Mouse (Mus musculus): ENCODE results near the gene Phlpp1.

Gene Phlpp1

GRCm38 (mm10) chr1:106316641-106317304 lies 145.2 kb downstream of the Phlpp1 start:
- no peak for DNase-seq (ENCODE audit: low spot score in 2 of 2)

GRCm38 (mm10) chr1:106318341-106318740 lies 146.8 kb downstream of the Phlpp1 start:
- no peak for DNase-seq (ENCODE audit: low spot score in 2 of 2)

- no peak for DNase-seq (ENCODE audit: low spot score in 2 of 2)
These were observed 149.0 kb downstream of the Phlpp1 start for GRCm38 (mm10) chr1:106320583-106320982.

- no peak for DNase-seq (ENCODE audit: low spot score in 2 of 2)
These were observed 150.0 kb downstream of the Phlpp1 start for GRCm38 (mm10) chr1:106321432-106322126.

GRCm38 (mm10) chr1:106326691-106327090 lies 155.1 kb downstream of the Phlpp1 start:
- no peak for DNase-seq (ENCODE audit: low spot score in 2 of 2)

DNA sequence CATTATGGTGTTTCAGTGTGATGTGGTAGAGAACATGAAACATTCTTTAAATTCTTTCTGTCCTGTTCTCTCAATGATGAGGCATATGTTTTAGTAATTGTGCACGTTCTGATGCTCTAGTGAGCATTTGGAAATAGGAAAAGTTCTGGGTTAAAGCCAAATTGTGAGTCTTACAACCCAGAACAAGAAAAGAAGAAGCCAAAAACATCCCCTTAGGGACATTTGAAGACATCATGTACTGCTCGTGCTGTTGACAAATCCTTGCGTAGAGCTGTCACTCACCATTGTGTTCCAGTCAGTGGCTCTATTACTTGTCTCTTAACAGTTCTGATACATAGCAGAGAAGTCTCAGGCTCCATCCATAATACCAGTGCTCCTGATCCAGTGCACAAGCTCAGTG lies 170.5 kb downstream of the Phlpp1 start:
- no peak for DNase-seq (ENCODE audit: low spot score in 2 of 2)

DNA sequence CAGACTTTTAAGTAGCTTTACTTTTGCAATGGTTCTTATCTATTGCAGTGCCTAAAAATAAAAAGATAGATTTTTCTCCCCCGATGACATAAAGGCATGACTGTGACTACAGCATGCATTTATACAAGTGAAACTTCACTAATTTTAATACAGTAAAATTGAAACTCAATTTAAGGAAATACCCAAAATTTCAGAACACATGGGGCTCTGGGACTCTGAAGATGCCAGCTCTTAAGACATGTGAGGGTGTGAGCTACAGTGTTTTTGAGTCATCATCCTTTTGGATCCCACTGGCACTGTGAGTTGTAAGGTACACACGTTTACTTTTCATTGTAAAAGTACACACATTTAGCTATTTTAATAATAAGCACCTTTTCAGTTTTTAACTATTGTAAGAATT lies 173.7 kb downstream of the Phlpp1 start:
- no peak for DNase-seq (ENCODE audit: low spot score in 2 of 2)

- no peak for DNase-seq (ENCODE audit: low spot score in 2 of 2)
These were observed 175.2 kb downstream of the Phlpp1 start for GRCm38 (mm10) chr1:106346776-106347175.

DNA sequence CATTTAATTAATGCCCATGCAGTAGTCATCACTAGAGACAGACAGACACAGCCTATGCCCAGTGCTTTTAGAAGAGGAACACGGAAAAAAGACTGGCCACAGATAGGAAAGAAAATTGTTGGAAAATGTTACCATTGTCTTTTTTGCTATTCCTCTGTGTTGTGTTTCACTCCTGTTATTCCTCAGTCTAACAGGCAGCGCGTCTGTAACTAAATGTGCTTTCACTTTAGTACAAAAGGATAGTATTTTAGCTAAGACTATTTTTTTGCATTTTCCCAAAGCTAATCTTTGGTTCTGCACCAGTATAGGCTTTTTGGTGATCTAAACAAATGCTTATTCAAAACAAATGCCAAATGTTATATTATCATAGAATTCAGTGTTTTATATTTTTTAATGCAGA lies 177.6 kb downstream of the Phlpp1 start:
- no peak for DNase-seq (ENCODE audit: low spot score in 2 of 2)

DNA sequence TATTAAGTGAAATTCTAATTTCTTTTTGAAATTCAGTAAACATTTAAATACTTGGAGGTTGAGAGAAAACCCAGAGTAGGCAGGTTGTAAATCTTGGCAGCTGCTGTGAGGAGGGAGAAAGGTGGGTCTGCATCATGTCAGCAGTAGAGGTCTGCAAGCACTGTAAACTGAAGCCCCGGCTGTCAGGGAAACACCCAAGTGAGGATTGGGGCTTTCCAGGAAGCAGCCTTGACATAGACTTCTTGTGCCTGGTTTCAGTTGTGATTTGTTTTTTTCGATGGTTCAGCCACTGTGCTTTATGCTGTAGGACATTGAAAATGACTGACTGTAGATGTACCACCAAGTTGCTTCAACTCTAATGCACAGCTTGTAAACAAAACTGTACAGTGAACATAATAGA lies 180.0 kb downstream of the Phlpp1 start:
- no peak for DNase-seq (ENCODE audit: low spot score in 2 of 2)

GRCm38 (mm10) chr1:106352801-106353511 lies 181.4 kb downstream of the Phlpp1 start:
- no peak for DNase-seq (ENCODE audit: low spot score in 2 of 2)

DNA sequence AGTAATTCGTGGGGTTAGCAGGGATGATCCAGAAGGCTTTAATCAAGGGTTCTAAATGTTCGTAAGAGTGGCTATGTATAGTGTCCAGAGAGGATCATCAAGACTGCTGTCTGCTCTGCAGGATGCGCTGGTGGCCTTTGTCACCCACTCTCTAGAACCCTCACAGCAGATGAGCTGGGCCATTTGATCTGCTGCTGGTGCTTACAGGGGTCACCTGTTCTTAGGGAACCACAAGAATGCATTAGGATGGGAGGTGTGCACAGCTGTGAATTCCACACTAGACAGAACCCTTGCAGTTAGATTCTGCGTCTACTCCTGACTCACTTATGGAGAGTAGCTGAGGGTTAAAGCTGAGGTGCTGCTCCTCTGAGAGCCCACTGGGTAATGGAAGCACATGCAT lies 182.4 kb downstream of the Phlpp1 start:
- no peak for DNase-seq (ENCODE audit: low spot score in 2 of 2)

DNA sequence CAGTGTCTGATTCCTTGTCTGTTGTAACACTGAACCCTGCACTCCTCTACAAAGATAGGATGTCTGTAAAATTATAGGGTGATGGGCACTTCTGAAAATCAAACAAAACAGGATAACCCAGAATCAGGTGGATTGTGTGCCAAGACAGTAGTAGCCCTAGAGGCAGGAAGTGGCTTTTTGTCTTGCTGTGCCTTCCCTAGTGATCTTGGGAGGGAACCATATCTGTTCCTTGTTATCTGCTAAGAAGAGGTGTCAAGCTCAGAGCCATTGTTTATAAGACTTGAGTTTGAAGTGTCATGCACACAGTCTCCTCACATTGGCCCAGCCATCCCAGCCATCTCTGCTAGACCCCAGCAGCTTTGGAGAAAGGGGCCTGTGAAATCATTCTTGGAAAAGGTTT lies 187.9 kb downstream of the Phlpp1 start:
- DNase-seq (ENCODE audit: low spot score in 2 of 2), result no peak

DNA sequence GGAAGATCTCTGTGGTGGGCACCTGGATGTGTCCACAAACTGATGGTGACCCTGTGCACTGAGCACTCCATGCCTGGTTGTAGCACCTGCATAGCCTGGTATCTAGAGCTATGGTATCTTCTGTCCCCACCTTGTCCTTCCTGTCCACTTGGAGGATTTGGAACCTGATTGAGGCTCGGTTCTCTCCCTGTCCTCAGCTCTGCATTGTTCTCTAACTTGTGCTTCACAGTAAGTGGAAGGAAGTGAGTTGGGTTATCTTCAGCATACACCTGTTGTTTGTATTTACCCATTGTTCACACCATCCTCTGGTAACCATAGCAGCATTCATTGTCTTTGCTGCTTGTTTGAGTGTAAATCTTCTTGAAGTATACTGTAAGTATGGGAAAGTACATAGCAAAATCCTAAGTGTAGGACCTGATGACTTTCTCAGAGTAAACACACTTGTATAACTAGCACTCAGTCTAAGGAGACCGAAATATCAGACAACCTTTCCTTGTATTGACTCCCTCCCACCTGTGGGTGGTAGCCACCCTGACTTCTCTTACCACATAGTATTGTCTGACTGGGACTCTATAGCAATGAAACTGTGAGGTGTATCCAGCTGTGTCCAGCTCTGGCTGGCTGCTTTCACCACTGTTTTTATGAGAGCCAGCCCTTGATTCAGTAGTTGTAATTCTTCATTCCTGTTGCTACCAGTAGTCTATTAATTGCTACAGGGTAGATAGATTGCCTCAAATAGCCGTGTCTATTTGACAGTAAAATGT lies 191.5 kb downstream of the Phlpp1 start:
- DNase-seq (ENCODE audit: low spot score in 2 of 2), result no peak

- DNase-seq (ENCODE audit: low spot score in 2 of 2), result no peak
These were observed 197.8 kb downstream of the Phlpp1 start for GRCm38 (mm10) chr1:106369330-106369729.

GRCm38 (mm10) chr1:106372446-106372845 lies 200.9 kb downstream of the Phlpp1 start:
- no peak for DNase-seq (ENCODE audit: low spot score in 2 of 2)

DNA sequence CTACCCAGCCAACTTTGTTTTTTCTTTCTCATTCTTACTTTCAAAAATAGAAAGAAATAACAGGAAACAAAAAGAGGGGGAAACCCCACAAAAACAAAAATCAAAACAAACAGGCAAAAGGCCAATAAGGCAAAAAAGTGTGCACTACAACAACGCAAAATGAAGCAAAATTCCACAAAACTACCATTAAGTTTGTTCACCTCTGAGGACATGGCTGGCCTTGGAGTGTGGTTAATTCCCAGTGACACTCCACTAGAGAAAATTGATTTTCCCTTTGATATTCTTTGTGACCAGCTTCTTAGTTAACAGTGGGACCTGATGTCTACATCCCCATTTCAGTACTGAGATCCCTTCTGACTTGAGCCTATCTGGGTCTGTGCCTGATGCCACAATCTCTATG lies 202.1 kb downstream of the Phlpp1 start:
- DNase-seq (ENCODE audit: low spot score in 2 of 2), result no peak

DNA sequence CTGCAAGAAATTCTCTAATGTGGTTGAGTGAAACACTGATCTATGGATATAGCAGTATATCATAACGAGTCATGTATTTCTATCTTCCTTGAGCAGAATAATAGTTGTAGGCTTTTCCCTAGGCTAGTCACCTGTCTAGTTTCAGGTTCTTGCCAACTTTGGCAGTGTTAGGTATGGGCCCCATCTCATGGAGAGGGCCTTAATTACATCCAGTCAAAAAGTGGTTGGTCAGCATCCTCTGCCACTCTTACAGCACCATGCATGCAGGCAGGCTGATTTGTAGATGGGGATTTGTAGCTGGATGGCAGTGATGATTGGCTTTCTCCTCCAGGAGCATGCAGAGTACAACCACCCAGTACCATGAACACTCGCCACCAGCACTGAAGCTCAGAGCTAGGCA lies 202.7 kb downstream of the Phlpp1 start:
- no peak for DNase-seq (ENCODE audit: low spot score in 2 of 2)

GRCm38 (mm10) chr1:106374971-106375370 lies 203.4 kb downstream of the Phlpp1 start:
- DNase-seq (ENCODE audit: low spot score in 2 of 2), result no peak

DNA sequence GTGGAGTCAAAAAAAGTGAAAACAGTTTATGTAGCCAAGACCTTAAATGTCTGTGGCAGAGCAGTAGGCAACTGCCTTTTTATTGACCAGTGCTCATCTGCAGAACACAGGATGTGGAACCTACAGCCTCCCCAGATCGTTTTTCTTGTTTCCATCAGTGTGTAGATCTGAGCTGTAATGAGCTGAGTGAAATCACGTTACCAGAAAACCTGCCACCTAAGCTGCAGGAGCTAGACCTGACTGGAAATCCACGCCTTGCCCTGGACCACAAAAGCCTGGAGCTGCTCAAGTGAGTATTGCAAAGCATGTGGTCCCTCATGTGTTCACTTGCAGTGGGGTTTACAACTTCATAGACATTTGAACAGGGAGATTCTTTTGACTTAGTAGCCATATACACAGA lies 204.5 kb downstream of the Phlpp1 start:
- DNase-seq (ENCODE audit: low spot score in 2 of 2), result no peak

DNA sequence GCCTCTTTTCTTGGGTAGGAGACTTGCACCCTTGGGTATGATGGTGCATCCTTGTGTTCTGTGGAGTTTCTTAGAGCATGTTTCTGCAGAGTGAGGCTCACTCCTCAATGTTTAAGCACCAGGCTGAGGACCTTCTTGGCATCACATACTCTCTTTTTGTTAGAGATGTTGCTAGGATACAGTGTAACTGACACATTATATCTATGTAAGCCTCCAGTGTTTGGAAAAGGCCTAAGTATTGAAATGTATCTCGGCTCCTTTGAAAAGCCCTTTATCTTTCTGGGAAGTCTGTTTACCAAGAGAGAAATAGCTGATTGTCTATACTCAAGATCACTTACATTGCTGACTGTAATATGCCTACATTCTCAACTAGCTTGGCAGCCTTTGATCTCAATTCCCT lies 208.9 kb downstream of the Phlpp1 start:
- no peak for DNase-seq (ENCODE audit: low spot score in 2 of 2)

DNA sequence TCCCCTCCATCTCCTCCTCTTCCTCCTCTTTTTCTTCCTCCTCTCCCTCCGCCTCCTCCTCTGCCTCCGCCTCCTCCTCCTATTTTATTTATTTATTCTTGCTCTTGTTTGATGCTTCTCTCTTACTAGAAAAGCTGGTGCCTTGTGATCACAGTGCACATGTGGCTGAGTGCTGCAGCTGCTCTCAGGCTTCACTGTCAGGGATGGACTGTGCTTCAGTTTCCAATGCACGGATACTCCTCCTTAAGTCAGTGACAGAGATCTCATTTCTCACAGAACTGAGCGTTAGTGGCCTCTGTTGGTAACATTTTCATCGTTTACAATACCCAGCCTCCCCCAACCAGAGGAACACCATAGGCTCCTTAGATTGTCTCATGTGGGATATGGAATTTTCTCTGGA lies 215.0 kb downstream of the Phlpp1 start:
- DNase-seq (ENCODE audit: low spot score in 2 of 2), result no peak

Data from spleen, postnatal 14 days (tissue).